Mouse (Mus musculus): ENCODE data around the gene Fam217a.
"Not testable (repeated sequence)": the region's sequence is repeated elsewhere in the genome, so short reads cannot be mapped to it uniquely, and the experiment has no call there.

Fam217a gene

GRCm38 (mm10) chr13:34874736-34875135 lies 49.4 kb downstream of the Fam217a start:
- not testable (repeated sequence) for DNase-seq (ENCODE audit: low read depth, low spot score)

- DNase-seq (ENCODE audit: low read depth, low spot score), result peak; percentile 89
These were observed 50.1 kb downstream of the Fam217a start for GRCm38 (mm10) chr13:34873801-34874681.

- DNase-seq (ENCODE audit: low read depth, low spot score), result peak; percentile 72
These were observed 59.5 kb downstream of the Fam217a start for GRCm38 (mm10) chr13:34864420-34865169.

- DNase-seq (ENCODE audit: low read depth, low spot score), result not testable (repeated sequence)
These were observed 62.9 kb downstream of the Fam217a start for GRCm38 (mm10) chr13:34861166-34861565.
